Mouse (Mus musculus): ENCODE measurements around the gene Pik3r5. TPM values are rescaled to one million over a fixed set of nuclear protein-coding genes. Genes with fewer than 3 reads are reported as not detected.

The Pik3r5 gene
- total and polyA plus RNA-seq, 3 experiments: 3.5 to 9.4 (median 5.7) TPM

DNA sequence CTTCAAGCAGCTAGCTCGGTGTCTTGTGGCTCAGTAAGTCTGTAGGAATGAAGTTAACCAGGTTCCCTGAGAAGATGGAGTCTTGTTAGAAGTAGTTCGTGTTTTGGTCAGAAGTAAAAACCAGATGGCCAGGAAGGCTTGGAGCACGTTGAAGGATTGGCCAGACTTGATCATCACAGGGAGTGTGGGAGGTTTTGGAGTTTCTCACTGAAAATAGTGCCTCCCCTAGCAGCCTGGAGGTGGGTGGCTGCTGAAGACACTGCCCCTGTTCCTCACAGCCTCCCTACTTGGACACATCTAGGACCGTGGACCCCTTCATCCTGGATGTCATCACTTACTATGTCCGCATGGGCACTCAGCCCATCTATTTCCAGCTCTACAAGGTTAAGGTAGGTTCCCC lies 107.7 kb downstream of the Pik3r5 start:
- dilution Hi-C loops (cut with MboI; ENCODE audit: extremely low pct_ligation_motif_present, extremely low pct_unique_long_range_greater_than_20kb, low sequenced_read_pairs) (no loop called here), in situ Hi-C loops (cut with MboI; ENCODE audit: low pct_ligation_motif_present, low pct_unique_long_range_greater_than_20kb, low sequenced_read_pairs) (loop anchor here (5.0 kb wide), 1 partner anchor 32 kb away; no protein-coding TSS in a partner anchor)
- Histone ChIP-seq H3K79me2 (replicated peaks; ENCODE audit: control insufficient read depth, extremely low read depth, insufficient read depth, poor library complexity, severe bottlenecking) (no peaks in the 10 kb centered on the region), H3K27ac (ENCODE audit: insufficient read depth, low read depth) (no peak overlapping the region), H3K36me3 (replicated peaks in 1 of 2; ENCODE audit: control insufficient read depth in 1 of 2, insufficient read depth in 1 of 2, low read length in 1 of 2) (peaks cover 70 to 89% of the 10 kb centered on the region in 2 experiments), H3K9me3 (replicated peaks; ENCODE audit: low read length) (no peaks in the 10 kb centered on the region), H3K27me3 (replicated peaks) (no peaks in the 10 kb centered on the region), H3K9ac (ENCODE audit: insufficient read depth, low read depth) (no peak overlapping the region), H3K4me3 (replicated peaks in 1 of 3; ENCODE audit: low read depth in 2 of 3, low read length in 2 of 3, poor library complexity in 1 of 3) (no peak overlapping the region), H3K4me1 (ENCODE audit: control insufficient read depth in 1 of 2, insufficient read depth in 2 of 2) (peaks cover 0 to 22% of the 10 kb centered on the region in 2 experiments; a peak in 2 of 4 replicates), H3K4me2 (ENCODE audit: insufficient read depth, low read depth, poor library complexity, severe bottlenecking) (no peak overlapping the region)
- TF ChIP-seq ZNF384 (IDR thresholded peaks at IDR 0.05; ENCODE audit: low read depth, low read length) (no peak), POLR2AphosphoS2 (IDR thresholded peaks at IDR 0.05; ENCODE audit: low read depth, low read length) (no peak), MAFK (IDR thresholded peaks at IDR 0.05; ENCODE audit: insufficient replicate concordance, low read length) (no peak), CTCF (conservative IDR thresholded peaks at IDR 0.05 in 1 of 2, IDR thresholded peaks at IDR 0.05 in 1 of 2; ENCODE audit: low read depth in 2 of 2, low read length in 2 of 2) (no peak)
- DNase-seq (ENCODE audit: extremely low read depth): no peak

GRCm38 (mm10) chr11:68544554-68544953 lies 112.6 kb downstream of the Pik3r5 start:
- H3K27ac ChIP-seq (ENCODE audit: insufficient read depth, low read depth): no peak overlapping the region
- peaks cover 9 to 61% of the 10 kb centered on the region in 2 experiments for H3K4me1 ChIP-seq (ENCODE audit: control insufficient read depth in 1 of 2, insufficient read depth in 2 of 2)
- H3K4me2 ChIP-seq (ENCODE audit: insufficient read depth, low read depth, poor library complexity, severe bottlenecking): no peak overlapping the region
- H3K36me3 ChIP-seq (replicated peaks in 1 of 2; ENCODE audit: control insufficient read depth in 1 of 2, insufficient read depth in 1 of 2, low read length in 1 of 2): peaks cover 71 to 87% of the 10 kb centered on the region in 2 experiments
- no peaks in the 10 kb centered on the region for H3K9me3 ChIP-seq (replicated peaks; ENCODE audit: low read length)
- no peak for DNase-seq (ENCODE audit: extremely low read depth)
- no peak overlapping the region for H3K9ac ChIP-seq (ENCODE audit: insufficient read depth, low read depth)
- TF ChIP-seq MYC (IDR thresholded peaks at IDR 0.05; ENCODE audit: low read depth, low read length) (no peak), NELFE (IDR thresholded peaks at IDR 0.05; ENCODE audit: low read depth, low read length) (no peak), MAX (IDR thresholded peaks at IDR 0.05; ENCODE audit: low read length) (no peak), JUN (IDR thresholded peaks at IDR 0.05; ENCODE audit: insufficient read depth, low read depth, low read length) (no peak), CTCF (conservative IDR thresholded peaks at IDR 0.05 in 1 of 2, IDR thresholded peaks at IDR 0.05 in 1 of 2; ENCODE audit: low read depth in 2 of 2, low read length in 2 of 2) (peak in 1 of 2 experiments; percentile 38; a peak in 1 of 4 replicates)
- dilution Hi-C loops (cut with MboI; ENCODE audit: extremely low pct_ligation_motif_present, extremely low pct_unique_long_range_greater_than_20kb, low sequenced_read_pairs) (no loop called here), in situ Hi-C loops (cut with MboI; ENCODE audit: low pct_ligation_motif_present, low pct_unique_long_range_greater_than_20kb, low sequenced_read_pairs) (loop anchor here (5.0 kb wide), 1 partner anchor 37 kb away; no protein-coding TSS in a partner anchor)
- no peaks in the 10 kb centered on the region for H3K79me2 ChIP-seq (replicated peaks; ENCODE audit: control insufficient read depth, extremely low read depth, insufficient read depth, poor library complexity, severe bottlenecking)
- H3K4me3 ChIP-seq (replicated peaks in 1 of 3; ENCODE audit: low read depth in 2 of 3, low read length in 2 of 3, poor library complexity in 1 of 3): no peak overlapping the region
- no peaks in the 10 kb centered on the region for H3K27me3 ChIP-seq (replicated peaks)

DNA sequence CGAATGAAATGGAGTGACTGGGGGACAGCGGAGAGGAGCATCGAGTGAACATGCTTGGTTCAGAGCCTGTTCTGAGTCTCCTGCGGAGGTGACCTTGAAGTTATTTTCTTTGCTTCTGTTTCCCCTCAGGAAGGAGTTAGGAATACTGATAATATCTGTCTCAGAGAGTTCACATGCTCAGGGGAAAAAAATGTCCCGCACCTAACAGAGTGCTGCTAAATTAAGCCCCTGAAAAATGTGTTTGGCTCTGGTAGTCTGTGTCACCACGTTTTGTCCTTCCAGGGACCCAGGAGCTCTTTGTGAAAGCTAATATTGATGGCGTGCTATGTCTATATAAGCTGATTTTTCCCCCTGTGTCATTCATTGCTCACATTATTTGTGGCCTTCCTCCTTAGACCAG lies 113.3 kb downstream of the Pik3r5 start:
- no peaks in the 10 kb centered on the region for H3K9me3 ChIP-seq (replicated peaks; ENCODE audit: low read length)
- no peaks in the 10 kb centered on the region for H3K79me2 ChIP-seq (replicated peaks; ENCODE audit: control insufficient read depth, extremely low read depth, insufficient read depth, poor library complexity, severe bottlenecking)
- no peak overlapping the region for H3K4me2 ChIP-seq (ENCODE audit: insufficient read depth, low read depth, poor library complexity, severe bottlenecking)
- in situ Hi-C loops (cut with MboI; ENCODE audit: low pct_ligation_motif_present, low pct_unique_long_range_greater_than_20kb, low sequenced_read_pairs): no loop called here
- dilution Hi-C loops (cut with MboI; ENCODE audit: extremely low pct_ligation_motif_present, extremely low pct_unique_long_range_greater_than_20kb, low sequenced_read_pairs): no loop called here
- no peak for DNase-seq (ENCODE audit: extremely low read depth)
- H3K4me3 ChIP-seq (replicated peaks in 1 of 3; ENCODE audit: low read depth in 2 of 3, low read length in 2 of 3, poor library complexity in 1 of 3): no peak overlapping the region
- no peak overlapping the region for H3K27ac ChIP-seq (ENCODE audit: insufficient read depth, low read depth)
- no peak overlapping the region for H3K9ac ChIP-seq (ENCODE audit: insufficient read depth, low read depth)
- peaks cover 9 to 61% of the 10 kb centered on the region in 2 experiments for H3K4me1 ChIP-seq (ENCODE audit: control insufficient read depth in 1 of 2, insufficient read depth in 2 of 2)
- TF ChIP-seq RCOR1 (conservative IDR thresholded peaks at IDR 0.05; ENCODE audit: low read depth, low read length): no peak
- TF ChIP-seq CHD2 (IDR thresholded peaks at IDR 0.05; ENCODE audit: low read length): no peak
- no peak for TF ChIP-seq MXI1 (IDR thresholded peaks at IDR 0.05; ENCODE audit: low read depth, low read length)
- no peak for TF ChIP-seq BHLHE40 (IDR thresholded peaks at IDR 0.05; ENCODE audit: low read depth, low read length)
- TF ChIP-seq SMC3 (IDR thresholded peaks at IDR 0.05; ENCODE audit: low read depth, low read length): no peak
- TF ChIP-seq CHD1 (IDR thresholded peaks at IDR 0.05; ENCODE audit: low read depth, low read length): no peak
- no peak for TF ChIP-seq MAFK (IDR thresholded peaks at IDR 0.05; ENCODE audit: insufficient replicate concordance, low read length)
- TF ChIP-seq ZNF384 (IDR thresholded peaks at IDR 0.05; ENCODE audit: low read depth, low read length): no peak
- TF ChIP-seq CTCF (conservative IDR thresholded peaks at IDR 0.05 in 1 of 2, IDR thresholded peaks at IDR 0.05 in 1 of 2; ENCODE audit: low read depth in 2 of 2, low read length in 2 of 2): no peak
- TF ChIP-seq JUND (conservative IDR thresholded peaks at IDR 0.05; ENCODE audit: low read depth, low read length): no peak
- no peak for TF ChIP-seq MYC (IDR thresholded peaks at IDR 0.05; ENCODE audit: low read depth, low read length)
- TF ChIP-seq ETS1 (conservative IDR thresholded peaks at IDR 0.05; ENCODE audit: low read depth, low read length): no peak
- TF ChIP-seq GABPA (IDR thresholded peaks at IDR 0.05; ENCODE audit: insufficient replicate concordance, low read depth, low read length): no peak
- no peak for TF ChIP-seq NELFE (IDR thresholded peaks at IDR 0.05; ENCODE audit: low read depth, low read length)
- no peak for TF ChIP-seq TBP (conservative IDR thresholded peaks at IDR 0.05; ENCODE audit: low read depth, low read length)
- peaks cover 70 to 87% of the 10 kb centered on the region in 2 experiments for H3K36me3 ChIP-seq (replicated peaks in 1 of 2; ENCODE audit: control insufficient read depth in 1 of 2, insufficient read depth in 1 of 2, low read length in 1 of 2)
- H3K27me3 ChIP-seq (replicated peaks): no peaks in the 10 kb centered on the region

Measured in CH12.LX (cell line).